Mouse (Mus musculus) C2C12 (cell line): ENCODE measurements around the gene Scrn3.

Experiments used
- CTCF ChIP-seq: IDR thresholded peaks from one replicate; pipeline ENCODE4 v1.5.1; 2011; ENCODE audit not compliant: control insufficient read depth, insufficient read depth, insufficient read length
- MAX ChIP-seq: IDR thresholded peaks from one replicate; pipeline ENCODE4 v1.6.1; 2011; ENCODE audit warnings: mild to moderate bottlenecking, control low read depth

DNA sequence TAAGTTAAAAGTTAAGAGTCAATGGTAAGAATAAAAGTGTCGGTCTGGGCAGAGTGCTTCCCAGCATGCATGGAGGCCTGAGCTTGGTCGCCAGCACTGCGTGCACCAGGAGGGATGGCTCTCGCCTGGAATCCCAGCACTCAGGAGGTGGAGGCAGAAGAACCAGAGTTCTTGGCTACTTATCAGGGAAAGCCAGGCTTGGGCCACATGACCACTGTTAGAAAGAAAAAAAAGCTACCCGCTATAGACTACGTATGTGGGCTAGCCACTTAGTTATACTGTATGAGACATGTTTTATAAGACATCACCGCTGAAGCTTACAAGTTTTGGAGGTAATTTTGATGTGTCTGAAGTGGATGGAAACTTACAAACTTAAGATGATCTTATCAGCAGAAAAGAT lies 14.2 kb upstream of the Scrn3 start:
- TF ChIP-seq CTCF (no peak), MAX (no peak)
